ENCODE assay signal across 8 mouse cellular contexts in the genomic region with DNA sequence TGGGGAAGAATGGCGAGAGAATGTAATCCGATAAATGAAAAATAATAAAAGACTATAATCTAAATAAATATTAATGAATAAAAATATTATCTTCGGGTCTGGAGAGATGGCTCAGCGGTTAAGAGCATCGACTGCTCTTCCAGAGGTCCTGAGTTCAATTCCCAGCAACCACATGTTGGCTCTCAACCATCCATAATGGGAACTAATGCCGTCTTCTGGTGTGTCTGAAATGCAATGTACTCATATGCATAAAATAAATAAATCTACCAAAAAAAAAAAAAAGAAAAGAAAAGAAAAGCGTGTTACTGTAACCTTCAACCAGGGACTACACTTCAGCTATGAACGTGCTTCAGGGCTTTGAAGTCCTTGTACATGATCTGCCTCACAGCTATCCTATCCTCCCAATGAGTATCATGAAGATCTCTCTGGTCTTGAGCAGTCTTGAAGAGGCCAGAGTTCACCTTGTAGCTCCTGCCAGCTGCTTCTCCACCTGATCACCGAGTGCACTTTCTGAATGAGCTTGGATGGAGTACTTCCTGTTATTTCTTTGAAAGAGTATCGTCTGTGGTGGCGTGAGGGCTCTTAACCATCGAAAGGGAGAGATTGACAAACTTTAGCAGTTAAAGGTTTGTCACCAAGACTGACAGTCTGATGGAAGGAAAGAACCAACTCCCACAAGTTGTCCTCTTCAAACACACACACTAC. TPM values are rescaled to one million over a fixed set of nuclear protein-coding genes. Genes with fewer than 3 reads are reported as not detected.
DNase-seq lines count a peak whose midpoint lies in the region; TF ChIP-seq lines count a peak whose summit lies in the region.

A gene (minus strand): TSS at position 118 of the 705 bp plus-strand sequence.

- H3K27ac ChIP-seq in bone marrow macrophage, adult 2 months (ENCODE audit: insufficient read depth, low read depth, low read length) = peak within 1 kb of the TSS; percentile 98

- DNase-seq in left cerebral cortex, adult 18-20 months (ENCODE audit: low spot score in 2 of 2) = no peak
- no peak for DNase-seq in left cerebral cortex, adult 9 months (ENCODE audit: low spot score in 2 of 2)
- DNase-seq in gonadal fat pad, adult 2 months (ENCODE audit: low read depth) = no peak
- no peak for DNase-seq in layer of hippocampus, postnatal 10 days (ENCODE audit: low spot score in 2 of 2)
- peak; percentile 13 to 33 for DNase-seq in lung, postnatal 4 days
- DNase-seq in adipocyte (ENCODE audit: low spot score) = no peak
- no peak for DNase-seq in cerebellum, adult 11 months

- TF ChIP-seq POLR2A in bone marrow macrophage, adult 2 months (IDR thresholded peaks at IDR 0.05; ENCODE audit: borderline replicate concordance, low read depth, low read length) = no peak

- H3K4me3 ChIP-seq in bone marrow macrophage, adult 2 months (ENCODE audit: insufficient read depth, low read length) = peak within 1 kb of the TSS; percentile 92

- TF ChIP-seq CTCF in bone marrow macrophage, adult 2 months (IDR thresholded peaks at IDR 0.05; ENCODE audit: low read depth, low read length) = no peak

- H3K4me1 ChIP-seq in bone marrow macrophage, adult 2 months (ENCODE audit: control insufficient read depth, insufficient read depth, low read length) = peaks cover 9% of the 10 kb centered on the region

RNA-seq across cellular contexts. Expression of the gene that starts here (rescaled TPM):
- total RNA-seq in left cerebral cortex, adult 18-20 months (2021) = 100 to 1,000 TPM; 103 to 106 TPM
- polyA plus RNA-seq in bone marrow macrophage, adult 2 months (2012; ENCODE audit: insufficient read depth, insufficient read length, missing spikeins) = 68.5 and 70.1 TPM in 2 replicates
- polyA plus RNA-seq in gonadal fat pad, adult 2 months (2012; rRNA removed) = 34.8 and 41.7 TPM in 2 replicates
- total RNA-seq in layer of hippocampus, postnatal 10 days (2021) = 100 to 1,000 TPM; 113 to 135 TPM

Comparison
In these comparisons a context has a peak if more than half of its experiments do, and no peak if none do; other contexts are left out.
1. DNase-seq: peak in lung, postnatal 4 days (2 of 2); none in left cerebral cortex, adult 18-20 months (0 of 2), left cerebral cortex, adult 9 months (0 of 2), gonadal fat pad, adult 2 months (single experiment), layer of hippocampus, postnatal 10 days (0 of 2), adipocyte (single experiment) and cerebellum, adult 11 months (single experiment).